Mouse (Mus musculus): Measurements from ENCODE around the gene Ciart. TPM values are rescaled to one million over a fixed set of nuclear protein-coding genes. Genes with fewer than 3 reads are reported as not detected.
A peak's percentile ranks its signal among the peaks of the same experiment; 100 is the strongest.
"Not testable (repeated sequence)": the region's sequence is repeated elsewhere in the genome, so short reads cannot be mapped to it uniquely, and the experiment has no call there.

The Ciart gene
- polyA plus RNA-seq, 1 experiment from 2014 or later: 4.7 TPM

GRCm38 (mm10) chr3:95903753-95904502, 21.9 kb upstream of the Ciart start:
- WGBS: 2% methylated on average over 15 of the region's 15 CpGs
- Histone ChIP-seq H3K36me3 (ENCODE audit: control insufficient read depth, insufficient read depth, low read length) (no peaks in the 10 kb centered on the region), H3K27ac (ENCODE audit: low read depth, low read length) (peak overlapping the region; percentile 66; the same call in 1 of the 2 replicates), H3K27me3 (ENCODE audit: control insufficient read depth, insufficient read depth, low read length) (no peaks in the 10 kb centered on the region), H3K9me3 (ENCODE audit: control insufficient read depth, low read length) (no peaks in the 10 kb centered on the region), H3K4me2 (replicated peaks; ENCODE audit: low read depth, low read length) (peak overlapping the region; percentile 52), H3K9ac (ENCODE audit: low read depth, low read length) (peak overlapping the region; percentile 65), H3K4me3 (ENCODE audit: low read depth, low read length) (peak overlapping the region; percentile 32), H3K4me1 (replicated peaks; ENCODE audit: control insufficient read depth, insufficient read depth, low read length) (peaks cover 13% of the 10 kb centered on the region)
- ATAC-seq (ENCODE audit: low FRiP score): no peak
- DNase-seq (ENCODE audit: low spot score): peak; percentile 55

- H3K36me3 ChIP-seq (ENCODE audit: control insufficient read depth, insufficient read depth, low read length): no peaks in the 10 kb centered on the region
- ATAC-seq (ENCODE audit: low FRiP score) (no peak), DNase-seq (ENCODE audit: low spot score) (no peak)
- H3K4me3 ChIP-seq (ENCODE audit: low read depth, low read length): no peak overlapping the region; the same call in 1 of the 2 replicates
- H3K4me1 ChIP-seq (replicated peaks; ENCODE audit: control insufficient read depth, insufficient read depth, low read length): peaks cover 13% of the 10 kb centered on the region
- H3K9ac ChIP-seq (ENCODE audit: low read depth, low read length): no peak overlapping the region
- H3K9me3 ChIP-seq (ENCODE audit: control insufficient read depth, low read length): no peaks in the 10 kb centered on the region
- H3K4me2 ChIP-seq (replicated peaks; ENCODE audit: low read depth, low read length): no peak overlapping the region
- H3K27ac ChIP-seq (ENCODE audit: low read depth, low read length): no peak overlapping the region
- 41% methylated on average over 5 of the region's 6 CpGs for WGBS
- no peaks in the 10 kb centered on the region for H3K27me3 ChIP-seq (ENCODE audit: control insufficient read depth, insufficient read depth, low read length)
These were observed 20.6 kb upstream of the Ciart start for GRCm38 (mm10) chr3:95902643-95903042.

GRCm38 (mm10) chr3:95902373-95902625, 20.2 kb upstream of the Ciart start:
- Histone ChIP-seq H3K9me3 (ENCODE audit: control insufficient read depth, low read length) (no peaks in the 10 kb centered on the region), H3K4me1 (replicated peaks; ENCODE audit: control insufficient read depth, insufficient read depth, low read length) (peaks cover 13% of the 10 kb centered on the region), H3K4me2 (replicated peaks; ENCODE audit: low read depth, low read length) (no peak overlapping the region), H3K9ac (ENCODE audit: low read depth, low read length) (no peak overlapping the region), H3K4me3 (ENCODE audit: low read depth, low read length) (no peak overlapping the region), H3K36me3 (ENCODE audit: control insufficient read depth, insufficient read depth, low read length) (no peaks in the 10 kb centered on the region), H3K27ac (ENCODE audit: low read depth, low read length) (no peak overlapping the region), H3K27me3 (ENCODE audit: control insufficient read depth, insufficient read depth, low read length) (no peaks in the 10 kb centered on the region)
- DNase-seq (ENCODE audit: low spot score): no peak
- ATAC-seq (ENCODE audit: low FRiP score): no peak

DNA sequence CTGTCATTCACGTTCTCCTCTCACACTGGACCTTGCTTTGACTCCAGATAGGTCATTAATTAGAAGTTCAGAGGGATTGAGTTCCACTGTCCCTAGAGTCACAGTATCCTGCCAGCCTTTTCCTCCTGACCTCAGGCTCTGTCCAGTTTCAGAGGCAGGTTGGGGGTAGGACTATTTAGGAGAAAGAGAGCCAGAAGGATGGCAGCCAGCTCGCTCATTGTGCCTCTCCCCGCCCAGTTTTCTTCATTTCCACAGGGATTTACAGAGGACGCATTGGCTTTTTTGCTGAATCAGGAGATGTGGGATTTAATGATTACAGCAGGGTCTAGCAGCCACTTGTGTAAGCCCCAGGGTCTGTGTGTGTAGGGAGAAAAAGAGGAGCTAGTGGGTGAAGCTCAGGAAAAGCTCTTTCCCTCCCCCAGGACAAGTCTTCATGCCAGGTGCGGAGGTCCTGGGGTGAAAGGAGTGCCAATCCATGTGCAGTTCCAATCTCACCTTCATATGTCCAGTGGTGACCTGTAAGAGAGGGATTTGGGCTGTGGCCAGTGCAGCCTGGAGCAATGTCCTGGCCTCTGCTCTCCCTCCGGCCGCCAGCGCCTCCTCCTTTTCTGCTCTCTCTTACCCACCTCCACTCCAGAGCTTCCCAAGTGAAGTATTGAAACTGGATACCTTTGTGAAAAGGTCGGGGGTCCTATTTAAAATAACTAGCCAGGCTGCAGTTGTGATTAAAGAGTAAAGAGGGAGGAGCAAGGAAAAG, 19.7 kb upstream of the Ciart start:
- DNase-seq (ENCODE audit: low spot score) (no peak), ATAC-seq (ENCODE audit: low FRiP score) (no peak)
- Histone ChIP-seq H3K4me1 (replicated peaks; ENCODE audit: control insufficient read depth, insufficient read depth, low read length) (peaks cover 13% of the 10 kb centered on the region), H3K36me3 (ENCODE audit: control insufficient read depth, insufficient read depth, low read length) (no peaks in the 10 kb centered on the region), H3K27ac (ENCODE audit: low read depth, low read length) (no peak overlapping the region), H3K27me3 (ENCODE audit: control insufficient read depth, insufficient read depth, low read length) (no peaks in the 10 kb centered on the region), H3K9me3 (ENCODE audit: control insufficient read depth, low read length) (no peaks in the 10 kb centered on the region), H3K4me2 (replicated peaks; ENCODE audit: low read depth, low read length) (no peak overlapping the region), H3K9ac (ENCODE audit: low read depth, low read length) (no peak overlapping the region), H3K4me3 (ENCODE audit: low read depth, low read length) (no peak overlapping the region)
- 60% methylated on average over 9 of the region's 9 CpGs for WGBS

DNA sequence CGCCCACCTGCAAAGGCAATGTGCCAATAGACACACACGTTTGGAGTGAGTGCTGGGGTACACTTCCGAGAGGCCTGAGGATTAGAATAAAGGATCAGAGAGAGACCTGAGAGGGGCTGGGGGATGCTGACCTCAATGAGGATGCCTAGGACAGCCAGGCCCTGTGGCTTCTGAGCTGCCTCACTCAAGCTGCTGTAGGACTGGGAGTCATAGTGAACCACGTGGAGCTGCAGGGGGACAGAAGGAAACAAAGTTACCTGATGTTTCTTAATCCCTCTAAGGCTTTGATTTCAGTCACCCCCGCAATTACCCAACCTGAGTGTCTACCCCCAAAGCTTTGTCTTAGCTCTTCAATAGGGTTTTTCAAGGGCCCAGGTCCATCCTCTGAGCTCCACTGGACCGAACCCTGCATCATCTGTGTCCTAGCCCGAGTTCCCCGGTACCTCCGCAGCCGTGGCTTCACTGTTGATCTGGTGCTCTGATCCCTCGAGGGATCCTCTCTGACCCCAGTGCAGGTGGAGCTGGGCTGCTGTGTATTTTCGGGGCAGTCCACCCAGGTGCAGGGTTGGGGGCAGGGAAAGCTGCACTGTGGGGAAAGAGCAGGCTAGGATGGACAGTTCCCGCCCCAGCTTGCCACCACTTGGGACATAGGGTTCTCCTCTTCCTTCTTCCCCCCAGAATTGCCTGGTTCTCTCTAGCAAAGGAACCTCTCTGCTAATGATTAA, 17.9 kb upstream of the Ciart start:
- no peak overlapping the region for H3K9ac ChIP-seq (ENCODE audit: low read depth, low read length)
- H3K4me3 ChIP-seq (ENCODE audit: low read depth, low read length): no peak overlapping the region
- H3K36me3 ChIP-seq (ENCODE audit: control insufficient read depth, insufficient read depth, low read length): no peaks in the 10 kb centered on the region
- no peak overlapping the region for H3K27ac ChIP-seq (ENCODE audit: low read depth, low read length)
- peaks cover 9% of the 10 kb centered on the region for H3K4me1 ChIP-seq (replicated peaks; ENCODE audit: control insufficient read depth, insufficient read depth, low read length)
- DNase-seq (ENCODE audit: low spot score) (no peak), ATAC-seq (ENCODE audit: low FRiP score) (no peak)
- H3K27me3 ChIP-seq (ENCODE audit: control insufficient read depth, insufficient read depth, low read length): no peaks in the 10 kb centered on the region
- WGBS: 76% methylated on average over 13 of the region's 13 CpGs
- H3K9me3 ChIP-seq (ENCODE audit: control insufficient read depth, low read length): no peaks in the 10 kb centered on the region
- no peak overlapping the region for H3K4me2 ChIP-seq (replicated peaks; ENCODE audit: low read depth, low read length)

DNA sequence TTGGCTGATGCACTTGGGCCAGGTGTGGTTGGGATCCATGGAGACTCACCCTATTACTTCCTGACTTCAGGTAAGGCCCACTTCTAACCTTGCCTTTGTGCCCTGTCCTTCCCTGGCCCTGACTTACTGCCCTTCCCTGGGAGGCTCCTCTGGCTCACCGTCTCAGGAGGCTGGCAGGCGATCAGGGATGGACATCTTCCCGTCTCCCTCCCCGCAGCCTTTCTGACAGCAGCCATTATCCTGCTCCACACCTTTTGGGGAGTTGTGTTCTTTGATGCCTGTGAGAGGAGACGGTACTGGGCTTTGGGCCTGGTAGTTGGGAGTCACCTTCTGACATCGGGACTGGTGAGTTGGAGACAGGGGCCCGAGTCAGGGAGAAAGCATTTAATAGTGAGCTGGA, 13.4 kb upstream of the Ciart start:
- H3K4me3 ChIP-seq (ENCODE audit: low read depth, low read length); H3K9me3 ChIP-seq (ENCODE audit: control insufficient read depth, low read length); H3K9ac ChIP-seq (ENCODE audit: low read depth, low read length); H3K27me3 ChIP-seq (ENCODE audit: control insufficient read depth, insufficient read depth, low read length); DNase-seq (ENCODE audit: low spot score); H3K4me2 ChIP-seq (replicated peaks; ENCODE audit: low read depth, low read length); H3K4me1 ChIP-seq (replicated peaks; ENCODE audit: control insufficient read depth, insufficient read depth, low read length); ATAC-seq (ENCODE audit: low FRiP score); H3K36me3 ChIP-seq (ENCODE audit: control insufficient read depth, insufficient read depth, low read length); H3K27ac ChIP-seq (ENCODE audit: low read depth, low read length): not testable (repeated sequence)
- 90% methylated on average over 7 of the region's 7 CpGs for WGBS

DNA sequence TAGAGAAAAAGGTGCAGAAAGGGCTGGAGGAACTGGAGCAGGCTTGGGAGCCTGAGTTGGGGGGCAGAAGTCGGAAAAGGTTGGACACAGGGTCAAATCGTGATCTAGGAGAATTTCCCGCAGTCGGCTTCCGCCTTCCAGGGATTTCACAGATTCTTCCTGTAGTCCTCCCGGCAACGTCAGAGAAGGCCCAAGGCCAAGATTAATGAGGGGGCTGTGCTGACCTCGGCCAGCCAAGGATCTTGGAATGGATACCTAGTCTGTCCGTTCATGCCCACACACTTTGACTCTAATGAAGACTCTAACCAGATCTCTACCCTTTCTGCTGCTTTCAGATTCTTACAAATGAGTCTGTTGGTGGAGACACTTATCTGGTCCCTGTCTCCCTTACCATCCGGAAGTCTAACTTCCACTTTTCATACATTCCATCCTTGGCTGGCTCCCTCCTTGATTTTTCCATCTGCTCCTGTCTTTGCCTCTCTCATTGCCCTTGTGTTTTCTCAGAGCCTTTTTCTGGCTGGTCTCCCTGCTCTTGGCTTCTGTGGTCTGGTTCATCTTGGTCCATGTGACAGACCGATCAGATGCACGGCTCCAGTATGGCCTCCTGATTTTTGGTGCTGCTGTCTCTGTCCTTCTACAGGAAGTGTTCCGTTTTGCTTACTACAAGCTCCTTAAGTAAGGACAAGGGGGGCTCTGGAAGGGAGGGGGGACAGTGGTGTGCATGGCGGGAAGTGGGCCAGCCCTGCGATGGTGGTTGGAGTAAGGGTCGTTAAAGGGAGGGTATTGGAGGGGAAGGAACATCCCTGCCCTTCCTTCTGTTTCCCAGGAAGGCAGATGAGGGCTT, 12.5 kb upstream of the Ciart start:
- peak; percentile 51 for DNase-seq (ENCODE audit: low spot score)
- WGBS: 18% methylated on average over 16 of the region's 16 CpGs
- 0 out of 2 replicates have a peak overlapping the region, but pooled peaks have one; percentile 33 for H3K27ac ChIP-seq (ENCODE audit: low read depth, low read length)

GRCm38 (mm10) chr3:95893606-95894316, 11.7 kb upstream of the Ciart start, which contains the start of gene Aph1a:
Gene Aph1a, plus strand, starts transcription at chr3:95893969.
- Histone ChIP-seq H3K9ac (ENCODE audit: low read depth, low read length) (peak within 1 kb of the TSS; percentile 74), H3K4me2 (replicated peaks; ENCODE audit: low read depth, low read length) (peak within 1 kb of the TSS; percentile 93), H3K27ac (ENCODE audit: low read depth, low read length) (0 out of 2 replicates have a peak within 1 kb of the TSS, but pooled peaks have one; percentile 33), H3K4me3 (ENCODE audit: low read depth, low read length) (peak within 1 kb of the TSS; percentile 70)
- DNase-seq (ENCODE audit: low spot score): peak; percentile 95
- ATAC-seq (ENCODE audit: low FRiP score): peak; percentile 97
- not testable (repeated sequence) for H3K9me3 ChIP-seq (ENCODE audit: control insufficient read depth, low read length); H3K36me3 ChIP-seq (ENCODE audit: control insufficient read depth, insufficient read depth, low read length); H3K4me1 ChIP-seq (replicated peaks; ENCODE audit: control insufficient read depth, insufficient read depth, low read length); H3K27me3 ChIP-seq (ENCODE audit: control insufficient read depth, insufficient read depth, low read length)
- under 1% methylated on average over 25 of the region's 43 CpGs for WGBS

More for the DNA sequence above, 12.5 kb upstream of the Ciart start:
- H3K4me1 ChIP-seq (replicated peaks; ENCODE audit: control insufficient read depth, insufficient read depth, low read length): no peaks in the 10 kb centered on the region
- H3K4me2 ChIP-seq (replicated peaks; ENCODE audit: low read depth, low read length): peak overlapping the region; percentile 93
- H3K27me3 ChIP-seq (ENCODE audit: control insufficient read depth, insufficient read depth, low read length): no peaks in the 10 kb centered on the region
- peak overlapping the region; percentile 70 for H3K4me3 ChIP-seq (ENCODE audit: low read depth, low read length)
- peak overlapping the region; percentile 74 for H3K9ac ChIP-seq (ENCODE audit: low read depth, low read length)
- H3K36me3 ChIP-seq (ENCODE audit: control insufficient read depth, insufficient read depth, low read length): no peaks in the 10 kb centered on the region
- 0 out of 2 replicates have a peak, but pooled peaks have one; percentile 2 for ATAC-seq (ENCODE audit: low FRiP score)
- H3K9me3 ChIP-seq (ENCODE audit: control insufficient read depth, low read length): no peaks in the 10 kb centered on the region
